Mouse (Mus musculus): ENCODE results near the gene Olfr1340.

DNA sequence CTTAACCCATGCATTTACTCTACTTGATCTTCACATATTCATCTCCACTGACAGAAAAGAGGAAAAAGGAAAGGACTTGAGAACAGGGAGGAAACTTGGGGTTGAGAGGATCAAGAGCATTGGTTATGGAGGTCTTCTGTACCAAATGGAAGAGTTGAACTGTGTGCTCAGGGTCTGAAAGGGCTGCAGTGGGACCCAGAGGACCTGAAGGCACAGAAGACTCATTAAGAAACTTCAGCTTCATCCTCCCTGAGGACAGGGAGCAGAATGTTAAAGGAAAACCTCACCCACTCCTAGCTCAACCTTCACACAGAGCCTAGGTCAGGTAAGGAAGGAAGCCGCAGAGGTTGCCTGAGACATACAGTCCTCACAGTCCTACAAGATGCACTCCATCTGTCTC is 11.9 kb downstream of the Olfr1340 start, which contains the start of gene Olfr1339:
- TF ChIP-seq CTCF (IDR thresholded peaks at IDR 0.05; ENCODE audit: low read depth) (no peak), EP300 (optimal IDR thresholded peaks at IDR 0.05) (no peak)

Data from stomach, postnatal 0 days (tissue).